Mouse (Mus musculus) 3134 (cell line): ENCODE results near the gene Nectin1.

Source experiments
- DNase-seq: peaks from one replicate; pipeline ENCODE4 v3.0.0-alpha.2; 2011; ENCODE audit warnings: low spot score; ENCODE audit not compliant: insufficient read length; ENCODE audit errors: extremely low read depth

Gene Nectin1

DNA sequence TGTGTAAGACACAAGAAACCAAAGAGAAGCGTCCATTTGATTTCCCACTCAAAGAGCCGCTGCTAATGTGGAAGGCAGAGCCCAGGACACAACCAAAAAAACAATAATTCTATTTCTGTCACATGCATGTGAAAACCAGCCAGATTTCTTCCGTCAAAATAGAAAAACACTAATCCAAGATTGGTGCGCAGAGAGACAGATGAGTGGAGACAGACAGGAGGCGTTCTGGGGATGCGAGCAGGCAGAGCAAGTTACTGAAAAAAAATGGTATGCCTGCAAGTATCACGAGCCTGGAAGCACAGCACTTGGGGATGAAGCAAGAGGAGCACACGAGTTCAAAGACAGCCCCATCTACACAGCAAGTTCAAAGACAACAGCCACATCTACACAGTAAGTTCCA, 106.5 kb downstream of the Nectin1 start:
- DNase-seq = no peak

DNA sequence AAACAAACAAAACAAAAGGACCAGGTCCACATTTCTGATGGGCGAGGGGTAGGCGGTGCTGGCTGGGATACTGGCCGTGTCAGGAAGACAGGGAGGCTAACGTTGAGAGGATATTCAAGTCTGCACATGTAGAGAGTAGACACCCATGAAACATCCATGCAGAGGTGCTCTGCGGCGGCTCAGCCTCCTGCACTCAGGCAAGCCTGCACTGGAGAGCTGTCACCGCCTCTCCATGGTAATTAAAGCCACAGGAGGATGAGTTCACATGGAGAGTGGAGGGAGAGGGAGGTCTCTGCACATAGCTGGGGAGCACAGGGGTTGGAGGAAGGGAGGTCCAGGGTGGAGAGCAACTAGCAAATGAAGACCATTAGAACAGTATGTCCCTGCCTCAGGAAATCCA, 107.4 kb downstream of the Nectin1 start:
- no peak for DNase-seq

DNA sequence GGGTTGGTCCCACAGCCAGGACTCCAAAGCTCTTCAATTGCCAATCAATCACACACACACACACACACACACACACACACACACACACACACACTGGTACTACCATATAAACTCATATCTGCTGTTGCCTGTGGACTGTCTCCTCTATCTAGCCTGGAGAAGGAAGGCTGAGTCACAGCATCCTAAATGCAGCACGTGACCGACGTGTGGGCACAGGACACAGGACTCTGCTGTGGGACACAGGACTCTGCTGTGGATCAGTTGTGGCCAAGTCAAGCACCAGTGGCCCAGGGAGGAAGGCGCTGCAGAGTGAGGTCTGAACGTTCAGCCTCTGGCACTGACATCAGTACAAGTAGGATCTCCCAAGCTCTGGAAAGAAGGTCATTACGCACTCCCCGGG, 112.1 kb downstream of the Nectin1 start:
- DNase-seq = no peak
